Mouse (Mus musculus): ENCODE results near the gene Gm38392.

DNA sequence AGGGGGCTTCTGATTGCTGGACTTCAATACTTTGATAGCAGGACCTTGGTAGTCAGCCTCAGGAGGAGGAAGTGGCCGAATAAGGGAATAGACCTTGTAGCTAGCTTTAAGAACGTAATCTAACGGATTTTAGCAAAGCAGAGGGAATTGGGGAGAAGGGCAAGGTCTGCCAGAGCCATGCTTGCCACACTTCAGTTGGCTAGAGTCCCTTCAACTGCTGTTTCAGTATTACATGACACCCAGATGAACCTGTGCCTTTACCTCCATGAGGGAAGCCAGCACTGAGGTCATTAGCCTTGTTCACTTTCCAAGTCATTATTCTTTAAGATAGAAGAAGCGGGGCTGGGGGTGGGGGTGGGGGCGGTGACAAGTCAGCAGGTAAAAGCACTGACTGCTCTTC is 18.0 kb downstream of the Gm38392 start:
- TF ChIP-seq POLR2A (IDR thresholded peaks at IDR 0.05; ENCODE audit: low read depth, low read length) (no peak), CTCF (IDR thresholded peaks at IDR 0.05; ENCODE audit: extremely low read depth, insufficient read length, insufficient replicate concordance, low read depth, low read length) (no peak)
